Mouse (Mus musculus) large intestine, adult 2 months (tissue): Measurements from ENCODE around the gene Wdr83. TPM values are rescaled to one million over a fixed set of nuclear protein-coding genes. Genes with fewer than 3 reads are reported as not detected.

Experiments used
- DNase-seq: peaks from one replicate; pipeline ENCODE4 v3.0.0-alpha.2; 2012; ENCODE audit warnings: low read depth, low spot score
- WGBS: fragments of 180-500 bp; shearing (Covaris S2); methylation state at CpG from one replicate; pipeline ENCODE4 v1.1.7; 2018; 5-methylcytosine and 5-hydroxymethylcytosine counted together
- polyA plus RNA-seq: library from polyadenylated mRNA; depleted of rRNA; stranded (reverse); fragments of >200 nt; gene quantifications from 2 replicates; pipeline ENCODE4 v1.2.3, GENCODE M21; 2012; rRNA removed

Wdr83 gene
- polyA plus RNA-seq, 1 experiment: 29.4 TPM

DNA sequence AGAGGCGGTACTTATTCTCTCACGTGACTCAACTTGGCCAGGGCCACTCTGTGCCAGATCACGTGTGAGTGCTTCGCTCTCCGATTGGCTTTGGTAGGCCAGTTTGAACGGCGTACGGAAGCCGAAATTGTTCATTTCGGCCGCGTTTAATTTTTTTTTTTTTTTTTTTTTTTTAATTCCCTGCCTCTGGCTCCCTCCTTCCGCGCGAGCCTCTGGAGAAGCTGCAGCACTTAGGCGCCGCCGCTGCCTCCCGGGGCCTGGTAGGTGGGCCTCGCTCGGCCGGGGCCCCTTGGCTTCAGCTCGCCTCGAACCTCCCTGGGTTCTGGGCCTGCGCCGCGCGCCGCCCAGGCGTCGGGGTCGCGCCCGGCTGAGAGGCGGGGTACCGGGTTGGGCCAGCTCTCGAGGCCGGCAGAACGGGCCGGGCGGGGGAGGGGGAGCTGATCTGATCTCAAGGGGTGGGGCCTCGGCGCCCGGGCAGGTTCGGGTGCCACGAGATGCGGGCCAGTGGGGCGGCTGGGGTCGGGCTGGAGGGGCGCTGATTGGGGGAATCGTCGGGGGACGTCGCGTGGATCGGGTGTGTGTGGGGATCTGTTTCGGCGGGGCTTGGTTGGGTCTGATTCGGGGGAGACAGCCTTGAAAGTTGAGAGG, 44.3 kb downstream of the Wdr83 start, which contains the start of gene Tnpo2:
Gene Tnpo2 (plus strand): TSS at position 198 of the 648 bp plus-strand sequence.
- WGBS: under 1% methylated on average over 59 of the region's 59 CpGs
- peak; percentile 95 for DNase-seq

DNA sequence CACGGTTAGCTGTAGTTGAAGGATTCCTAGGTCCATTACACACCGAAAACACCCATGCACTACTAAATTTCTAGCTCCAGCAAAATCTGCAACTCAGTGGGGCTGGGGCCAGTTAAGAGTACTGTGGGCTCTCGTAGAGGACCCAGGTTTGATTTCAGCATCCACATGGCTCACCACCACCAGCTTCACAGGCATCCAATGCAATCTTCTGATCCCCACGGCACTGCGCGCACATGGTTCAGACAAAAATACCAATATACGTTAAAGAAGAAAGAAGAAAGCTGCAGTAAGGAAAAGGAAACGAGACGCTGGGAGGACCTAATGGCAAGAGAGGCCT, 44.8 kb downstream of the Wdr83 start:
- no peak for DNase-seq
- 0% methylated on average over 9 of the region's 9 CpGs for WGBS

DNA sequence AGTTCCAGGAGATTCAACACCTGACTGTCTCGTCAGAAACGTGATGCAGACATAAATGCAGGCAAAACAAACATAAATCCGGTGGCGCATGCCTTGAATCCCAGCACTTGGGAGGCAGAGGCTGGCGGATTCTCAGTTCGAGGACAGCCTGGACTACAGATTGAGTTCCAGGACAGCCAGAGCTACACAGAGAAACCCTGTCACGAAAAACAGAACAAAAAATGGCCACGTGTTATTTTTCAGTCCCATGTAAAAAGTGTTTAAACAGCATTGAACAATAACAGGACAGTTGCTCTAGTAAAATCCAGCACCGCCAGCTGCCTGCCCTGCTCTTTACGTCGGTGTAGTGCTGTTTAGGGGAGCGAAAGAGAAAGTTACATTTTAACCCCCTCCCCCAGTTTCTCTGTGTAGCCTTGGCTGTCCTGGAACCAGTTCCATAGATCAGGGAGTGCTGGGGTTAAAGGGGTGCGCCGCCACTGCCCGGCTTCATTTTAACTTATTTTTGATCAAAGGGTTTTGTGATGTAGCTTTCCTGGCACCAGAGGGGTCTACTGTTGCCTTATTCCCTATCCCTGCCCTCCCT, 45.3 kb downstream of the Wdr83 start:
- WGBS: under 1% methylated on average over 15 of the region's 15 CpGs

DNA sequence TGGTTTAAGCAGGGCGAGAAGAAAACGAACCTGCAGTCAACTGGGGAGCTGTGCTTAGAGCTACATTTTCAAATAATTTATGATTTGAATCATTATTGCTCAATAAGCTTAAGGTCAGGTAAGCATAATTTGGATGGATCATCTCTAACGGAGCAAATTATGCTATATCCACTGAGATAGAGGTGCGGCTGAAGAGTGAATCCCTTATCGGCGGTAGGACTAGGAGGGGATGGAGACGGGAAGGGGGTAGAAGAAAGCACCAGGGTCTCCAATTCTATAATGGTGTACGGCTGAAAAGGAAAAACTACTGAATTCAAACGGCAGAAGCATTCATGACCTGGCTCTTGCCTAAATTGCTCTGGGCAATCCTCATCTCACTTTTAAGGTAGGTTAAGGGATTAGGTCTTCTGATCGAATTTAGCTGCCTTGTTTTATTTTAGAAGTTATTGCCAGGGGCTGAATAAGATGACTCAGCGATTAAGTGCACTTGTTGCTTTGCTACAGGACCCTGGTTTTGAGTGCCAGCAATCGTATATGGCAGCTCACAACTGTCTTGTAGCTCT, 45.9 kb downstream of the Wdr83 start:
- DNase-seq: no peak
- WGBS: 3% methylated on average over 12 of the region's 12 CpGs

More for the DNA sequence above, 45.3 kb downstream of the Wdr83 start:
- DNase-seq: no peak

DNA sequence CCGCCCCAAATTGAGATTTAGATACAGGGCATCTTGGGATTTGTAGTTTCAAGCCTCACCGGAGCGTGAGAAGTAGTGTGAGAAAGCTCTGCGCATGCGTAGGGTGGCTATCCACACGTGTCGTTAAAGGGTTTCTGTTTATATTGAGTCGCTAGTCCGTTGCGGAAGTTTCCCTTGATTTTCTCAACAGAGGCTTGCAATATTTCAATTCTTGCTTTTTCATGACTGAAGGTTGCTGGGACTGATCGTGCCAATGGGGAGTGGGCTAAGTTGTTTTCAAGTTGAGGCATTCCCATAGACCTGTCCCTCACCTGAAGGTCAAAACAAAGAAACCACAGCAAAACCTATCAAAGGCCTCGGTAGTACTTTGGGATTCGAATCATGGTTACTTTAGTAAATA, 46.3 kb downstream of the Wdr83 start:
- 3% methylated on average over 13 of the region's 13 CpGs for WGBS
- DNase-seq: no peak

DNA sequence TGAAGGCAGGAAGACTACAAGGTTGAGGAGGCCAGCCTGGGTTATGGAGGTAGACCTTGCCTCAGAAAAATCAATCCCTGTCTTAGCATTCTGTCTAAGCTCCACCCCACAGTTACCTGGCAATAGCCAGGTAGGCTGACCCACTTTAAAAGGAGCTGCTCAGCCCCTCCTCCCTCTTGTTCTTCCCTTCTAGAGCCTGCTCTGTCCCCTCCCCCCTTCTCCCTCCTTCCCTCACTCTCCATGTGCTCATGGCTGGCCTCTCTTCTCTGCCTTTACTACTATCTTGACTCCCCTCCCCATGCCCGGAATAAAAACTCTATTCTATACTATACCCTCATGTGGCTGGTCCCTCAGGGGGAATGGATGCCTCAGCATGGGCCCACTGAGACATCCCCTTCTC, 47.2 kb downstream of the Wdr83 start:
- DNase-seq: no peak

DNA sequence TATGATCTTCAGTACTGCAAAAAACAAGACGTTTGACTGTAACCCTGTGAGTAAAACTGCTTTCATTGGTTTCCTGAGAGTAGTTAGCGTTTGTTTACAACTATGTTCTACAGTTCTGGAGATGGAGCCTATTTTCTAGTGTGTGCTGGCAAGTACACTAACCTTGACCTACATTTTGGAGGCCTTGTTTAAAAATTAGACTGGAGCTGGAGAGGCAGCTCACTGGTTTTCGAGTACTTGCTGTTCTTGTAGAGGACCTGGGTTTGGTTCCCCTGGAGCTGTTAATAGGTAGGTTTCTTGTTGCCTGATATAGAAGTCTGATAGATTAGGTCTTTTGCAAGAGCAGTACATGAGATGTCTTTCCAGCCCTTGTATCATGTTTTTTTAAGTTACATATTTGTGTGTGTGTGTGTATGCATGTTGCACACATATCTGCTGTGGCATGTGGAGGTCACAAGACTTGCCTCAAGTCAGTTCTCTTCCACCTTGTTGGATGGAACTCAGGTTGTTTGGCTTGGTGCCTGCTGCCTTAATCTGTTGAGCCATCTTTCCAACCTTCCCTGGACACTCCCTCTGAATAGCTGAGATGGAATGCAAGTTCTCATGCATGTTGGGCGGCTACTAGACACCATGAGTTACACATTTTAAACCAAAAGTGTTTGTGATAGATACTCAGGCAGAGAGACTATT, 48.3 kb downstream of the Wdr83 start:
- 61% methylated on average over 4 of the region's 4 CpGs for WGBS
- DNase-seq: no peak

More for the DNA sequence above, 47.2 kb downstream of the Wdr83 start:
- WGBS: 59% methylated on average over 1 of the region's 1 CpGs

DNA sequence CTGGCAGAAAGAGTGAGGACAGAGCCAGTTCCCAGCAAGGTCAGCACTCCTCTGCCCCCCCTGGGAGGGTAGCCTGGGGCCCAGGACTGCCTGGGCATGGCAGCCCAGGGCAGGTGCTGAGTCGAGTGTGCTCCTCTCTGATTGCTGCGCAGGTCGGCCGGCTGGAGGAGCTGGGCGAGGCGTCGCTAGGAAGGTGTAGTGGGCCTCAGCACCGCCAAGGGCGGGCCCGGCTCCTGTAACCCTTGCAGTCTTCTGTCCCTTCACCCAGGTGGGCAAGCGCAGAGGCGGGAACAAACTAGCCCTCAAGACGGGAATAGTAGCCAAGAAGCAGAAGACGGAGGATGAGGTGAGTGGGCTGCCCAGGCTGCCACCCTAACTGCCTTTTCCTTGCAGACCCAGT, 51.8 kb downstream of the Wdr83 start:
- 74% methylated on average over 14 of the region's 14 CpGs for WGBS

DNA sequence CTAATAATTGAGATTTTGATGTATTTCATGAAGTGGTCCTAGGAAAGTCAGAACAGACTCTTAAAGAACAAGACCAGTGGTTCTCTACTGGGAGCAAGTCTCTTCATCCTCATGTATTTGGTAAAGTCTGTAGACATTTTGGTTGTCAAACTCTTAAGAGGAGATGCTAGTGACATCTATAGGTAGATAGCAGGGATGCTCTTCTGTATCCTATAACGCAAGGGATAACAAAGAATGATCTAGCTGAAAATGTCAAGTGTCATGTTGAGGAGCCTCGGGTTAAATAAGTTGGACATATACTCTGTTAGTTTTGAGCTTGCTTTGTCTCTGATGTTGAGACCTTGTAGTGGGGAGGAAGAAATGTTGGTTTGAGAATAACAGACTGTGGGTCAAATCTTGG, 53.2 kb downstream of the Wdr83 start:
- DNase-seq: no peak
- WGBS: 7% methylated on average over 2 of the region's 2 CpGs

More for the DNA sequence above, 51.8 kb downstream of the Wdr83 start:
- DNase-seq: no peak

DNA sequence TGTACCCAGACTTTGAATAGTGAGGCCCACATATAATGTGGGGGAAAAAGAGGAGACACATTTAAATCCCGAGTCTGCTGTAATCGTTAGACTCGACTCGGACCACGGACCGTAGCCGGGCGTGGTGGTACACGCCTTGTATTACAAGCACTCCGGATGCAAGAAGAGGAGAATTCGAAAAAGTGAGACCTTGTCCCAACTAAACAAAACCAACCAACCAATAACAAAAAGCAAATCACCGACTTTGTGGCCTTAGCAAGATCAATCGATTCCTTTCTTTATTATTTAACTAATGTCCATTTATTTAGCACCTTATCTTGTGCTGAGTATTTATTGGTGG, 53.6 kb downstream of the Wdr83 start:
- DNase-seq: no peak
- WGBS: 1% methylated on average over 13 of the region's 13 CpGs

DNA sequence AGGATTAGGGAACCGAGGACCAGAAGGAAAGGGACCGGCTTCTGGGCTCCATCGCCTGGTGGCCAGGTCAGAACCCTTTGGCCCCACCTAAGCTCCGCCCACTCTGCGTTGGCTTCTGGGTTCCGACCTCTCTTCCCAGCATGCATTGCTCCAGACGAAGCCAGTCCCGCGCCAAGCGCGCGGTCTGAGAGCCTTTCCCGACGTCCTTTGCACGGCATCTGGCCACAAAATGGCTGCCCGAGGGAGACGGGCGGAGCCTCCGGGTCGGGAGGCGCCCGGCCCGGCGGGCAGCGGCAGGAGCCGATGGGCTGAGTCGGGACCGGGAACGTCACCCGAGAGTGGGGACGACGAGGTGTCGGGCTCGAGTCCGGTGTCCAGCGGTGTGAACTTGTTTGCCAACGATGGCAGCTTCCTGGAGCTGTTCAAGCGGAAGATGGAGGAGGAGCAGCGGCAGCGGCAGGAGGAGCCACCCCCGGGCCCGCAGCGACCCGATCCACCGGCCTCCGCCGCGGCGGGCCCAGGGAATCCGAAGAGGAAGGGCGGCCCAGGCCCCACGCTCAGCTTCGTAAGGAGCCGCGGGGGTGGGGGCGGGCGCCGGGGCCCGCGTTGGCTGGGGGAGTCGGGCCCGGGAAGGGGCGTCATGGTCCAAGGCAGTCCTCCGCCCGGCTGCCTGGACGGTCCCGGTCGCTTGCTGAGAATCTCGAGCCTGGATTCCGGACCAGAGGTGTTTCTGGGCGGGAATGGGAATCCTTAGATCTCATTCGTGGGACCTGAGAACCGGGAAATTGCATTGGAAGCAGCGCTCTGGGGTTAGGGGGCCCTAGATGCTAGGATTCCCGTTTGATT, 54.2 kb downstream of the Wdr83 start, which contains the start of gene Trir:
Gene Trir (plus strand): TSS at position 154 of the 846 bp plus-strand sequence.
- WGBS: under 1% methylated on average over 74 of the region's 75 CpGs
- peak; percentile 96 for DNase-seq

DNA sequence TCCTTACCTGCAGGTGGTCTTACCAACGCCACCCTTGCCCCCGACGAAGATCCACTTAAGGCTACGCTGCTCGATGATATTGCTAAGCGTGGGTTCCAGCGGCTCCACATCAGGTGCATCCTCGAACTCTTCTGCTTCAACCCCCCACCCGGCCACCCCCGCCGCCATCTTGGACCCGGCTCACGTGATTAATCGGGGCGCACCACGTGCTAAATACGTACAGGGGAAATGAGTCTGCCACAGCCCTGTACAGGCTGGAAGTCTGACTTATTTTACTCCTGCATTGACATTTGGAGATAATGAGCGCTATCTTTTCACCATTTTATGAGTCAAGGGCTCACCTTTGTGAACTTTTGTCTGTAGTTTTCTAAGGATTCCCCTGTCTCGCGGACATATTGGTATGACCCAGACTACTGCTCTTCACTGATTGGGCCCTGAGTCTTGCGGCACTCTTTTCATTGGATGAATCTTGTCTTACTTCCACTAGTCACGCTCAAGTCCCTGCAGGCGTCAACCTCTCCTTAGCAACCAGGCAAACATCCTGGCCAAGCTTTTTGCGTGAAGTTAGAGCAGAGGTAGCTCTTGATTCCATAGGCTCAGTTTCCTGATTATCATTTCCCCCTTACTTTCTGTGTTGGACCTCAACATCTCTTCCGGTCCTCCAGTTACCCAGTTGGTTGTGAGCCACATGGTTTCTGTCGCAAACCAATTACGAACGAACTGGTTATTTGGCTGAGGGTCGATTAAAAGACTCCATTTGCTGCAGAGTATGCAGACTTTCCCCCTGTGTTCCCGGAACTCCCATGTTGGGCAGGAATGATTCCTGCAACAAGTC, 55.8 kb downstream of the Wdr83 start, which contains the start of gene Asna1:
Gene Asna1 (minus strand): TSS at position 184 of the 835 bp plus-strand sequence.
- DNase-seq: peak; percentile 92
- WGBS: 1% methylated on average over 30 of the region's 30 CpGs

Other genes with a start within 250 kb of the Wdr83 start
- gene Gadd45gip1, start 249.8 kb downstream of the Wdr83 start, polyA plus RNA-seq: 13.4 and 22.8 TPM in 2 replicates
- 49.3 and 65.9 TPM in 2 replicates for gene Rad23a, start 240.6 kb downstream of the Wdr83 start, polyA plus RNA-seq
- gene Calr, start 234.4 kb downstream of the Wdr83 start, polyA plus RNA-seq: 402 and 404 TPM in 2 replicates
- gene Farsa, start 224.3 kb downstream of the Wdr83 start, polyA plus RNA-seq: 50.9 and 54.2 TPM in 2 replicates
- gene Syce2, start 209.2 kb downstream of the Wdr83 start, polyA plus RNA-seq: 3.5 and 5.5 TPM in 2 replicates
- gene Gcdh, start 187.4 kb downstream of the Wdr83 start, polyA plus RNA-seq: 38.6 and 64.2 TPM in 2 replicates
- gene Klf1, start 179.4 kb downstream of the Wdr83 start, polyA plus RNA-seq: 0.38 and 0.43 TPM in 2 replicates
- 8.4 and 8.7 TPM in 2 replicates for gene Dnase2a, start 172.7 kb downstream of the Wdr83 start, polyA plus RNA-seq
- 0.36 and 0.49 TPM in 2 replicates for gene Mast1, start 143.9 kb downstream of the Wdr83 start, polyA plus RNA-seq
- not detected in 2 replicates for gene Rtbdn, start 134.3 kb downstream of the Wdr83 start, polyA plus RNA-seq
- gene Gm49661, start 111.9 kb downstream of the Wdr83 start, polyA plus RNA-seq: 1.2 and 1.4 TPM in 2 replicates
- gene Prdx2, start 111.7 kb downstream of the Wdr83 start, polyA plus RNA-seq: 183 and 200 TPM in 2 replicates
- gene Rnaseh2a, start 111.5 kb downstream of the Wdr83 start, polyA plus RNA-seq: 48.2 and 52.8 TPM in 2 replicates
- gene Junb, start 102.6 kb downstream of the Wdr83 start, polyA plus RNA-seq: 80.2 and 118 TPM in 2 replicates
- 33.8 and 49.0 TPM in 2 replicates for gene Hook2, start 90.7 kb downstream of the Wdr83 start, polyA plus RNA-seq
- 0.33 TPM in 1 of 2 replicates, not detected in the other for gene Best2, start 66.8 kb downstream of the Wdr83 start, polyA plus RNA-seq
- gene Asna1, start 56.0 kb downstream of the Wdr83 start, polyA plus RNA-seq: 142 and 146 TPM in 2 replicates
- gene Trir, start 54.5 kb downstream of the Wdr83 start, polyA plus RNA-seq: 93.9 and 101 TPM in 2 replicates
- gene Tnpo2, start 44.4 kb downstream of the Wdr83 start, polyA plus RNA-seq: 34.5 and 50.7 TPM in 2 replicates
- 33.9 and 40.8 TPM in 2 replicates for gene Fbxw9, start 21.3 kb downstream of the Wdr83 start, polyA plus RNA-seq
- gene Gm5741, start 13.3 kb downstream of the Wdr83 start, polyA plus RNA-seq: 0.73 and 1.0 TPM in 2 replicates
- 33.3 and 41.4 TPM in 2 replicates for gene Dhps, start 9.5 kb downstream of the Wdr83 start, polyA plus RNA-seq
- 121 and 139 TPM in 2 replicates for gene Wdr83os, start 566 bp downstream of the Wdr83 start, polyA plus RNA-seq
- 37.4 and 64.2 TPM in 2 replicates for gene Man2b1, start 2.0 kb upstream of the Wdr83 start, polyA plus RNA-seq
- 0.96 and 1.5 TPM in 2 replicates for gene Zfp791, start 41.8 kb upstream of the Wdr83 start, polyA plus RNA-seq
- gene Cks1brt, start 70.6 kb upstream of the Wdr83 start, polyA plus RNA-seq: not detected in 2 replicates
- not detected in 2 replicates for gene Olfr371, start 144.7 kb upstream of the Wdr83 start, polyA plus RNA-seq
- 8.2 and 11.3 TPM in 2 replicates for gene Orc6, start 218.3 kb upstream of the Wdr83 start, polyA plus RNA-seq
- gene Vps35, start 218.5 kb upstream of the Wdr83 start, polyA plus RNA-seq: 19.7 and 20.9 TPM in 2 replicates